Mouse (Mus musculus): Measurements from ENCODE around the gene Stk32c.

The Stk32c gene

DNA sequence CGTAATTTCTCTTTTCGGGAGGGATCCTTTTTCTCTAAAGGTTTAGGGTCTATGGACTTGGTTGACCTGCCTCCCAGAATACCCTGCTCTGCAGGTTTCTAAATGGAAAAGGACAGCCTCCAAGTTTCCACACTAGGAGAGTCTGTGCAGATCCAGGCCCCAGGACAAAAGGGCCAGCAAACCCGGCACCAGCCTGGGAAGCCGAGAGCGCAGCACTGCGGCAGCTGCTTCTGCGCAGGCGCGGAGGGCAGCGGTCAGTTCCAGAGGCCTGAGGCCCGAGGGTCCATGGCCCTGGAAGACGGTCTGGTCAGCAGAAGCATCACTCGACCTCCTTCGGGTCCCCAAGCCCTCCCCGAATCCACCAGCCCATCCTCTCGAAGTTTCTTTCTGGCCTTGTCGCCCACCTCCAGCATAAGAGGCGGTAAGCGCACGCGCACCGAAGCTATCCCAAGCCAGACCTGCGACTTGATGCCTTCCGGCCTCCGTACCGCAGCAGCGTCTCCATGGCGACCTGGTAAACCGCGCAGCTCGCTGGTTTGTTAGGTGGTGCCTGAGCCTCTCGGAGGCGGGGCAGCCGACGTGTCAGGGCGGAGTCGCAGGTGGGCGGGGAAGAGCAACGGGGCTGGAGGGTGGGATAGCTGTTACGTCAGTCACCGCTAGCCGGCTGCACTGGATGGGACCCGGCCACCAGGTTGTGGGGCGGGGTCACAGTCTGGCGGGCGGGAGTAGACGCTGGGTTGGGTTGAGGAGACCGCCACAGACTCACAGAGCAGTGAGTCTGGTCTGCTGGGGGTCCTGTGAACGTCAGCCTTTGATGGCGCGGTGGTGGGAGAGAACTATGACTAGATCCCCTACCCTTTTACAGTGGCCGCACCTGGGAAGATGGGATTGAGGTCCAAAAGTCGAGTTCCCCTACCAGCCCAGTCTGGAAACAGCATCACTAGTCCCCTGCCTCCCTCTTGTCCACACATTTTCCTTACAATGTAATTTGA, at the start of gene Stk32c, which contains the start of gene Lrrc27:
Gene Stk32c, minus strand, starts transcription at position 554 of the 992 bp plus-strand sequence.
Gene Lrrc27, plus strand, starts transcription at position 235 of the 992 bp plus-strand sequence.
- DNase-seq (ENCODE audit: low read depth, low spot score) = peak; percentile 98

DNA sequence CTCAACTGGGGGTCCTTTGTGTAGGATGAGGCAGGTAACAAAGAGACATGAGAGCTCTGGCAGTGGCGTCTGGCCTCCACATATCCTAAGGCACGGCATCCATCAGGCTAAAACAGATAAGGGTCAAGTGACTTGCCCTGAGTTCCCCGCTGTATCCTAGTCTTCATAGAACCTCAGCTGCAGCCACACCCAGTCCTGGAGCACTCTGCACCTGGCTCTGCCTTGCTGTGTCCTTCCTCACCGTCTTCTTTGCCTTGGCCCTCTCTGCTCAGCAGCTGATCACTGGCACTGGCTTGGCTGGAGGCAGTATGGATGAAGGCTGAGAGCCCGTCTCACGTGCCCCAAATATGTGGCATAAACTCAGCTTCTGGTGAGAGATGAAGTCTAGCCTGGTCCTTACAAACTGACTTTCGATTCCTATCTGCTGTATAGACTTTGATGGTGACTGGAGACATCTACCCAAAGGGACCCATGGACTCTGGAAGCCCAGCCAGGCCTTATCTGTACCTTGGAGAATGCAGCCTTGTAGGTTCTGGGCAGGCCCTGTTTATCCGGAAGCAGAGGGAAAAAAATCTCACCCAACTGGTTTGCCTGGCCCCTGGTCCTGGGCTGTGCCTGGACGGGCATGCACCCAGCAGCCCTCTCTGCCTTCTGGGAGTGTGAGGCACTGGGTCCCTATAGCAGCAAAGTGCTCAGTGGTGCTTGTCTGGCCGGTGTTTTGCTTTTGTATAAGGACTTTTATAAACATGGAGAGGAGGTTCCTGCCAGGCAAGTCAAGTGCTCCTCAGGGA, 44.8 kb upstream of the Stk32c start:
- no peak for DNase-seq (ENCODE audit: low read depth, low spot score)

- DNase-seq (ENCODE audit: low read depth, low spot score) = no peak
These were observed 41.5 kb upstream of the Stk32c start for GRCm38 (mm10) chr7:139254626-139255025.

- DNase-seq (ENCODE audit: low read depth, low spot score) = no peak
These were observed 40.4 kb upstream of the Stk32c start for GRCm38 (mm10) chr7:139253462-139253861.

GRCm38 (mm10) chr7:139252986-139253385, 39.9 kb upstream of the Stk32c start:
- no peak for DNase-seq (ENCODE audit: low read depth, low spot score)

DNA sequence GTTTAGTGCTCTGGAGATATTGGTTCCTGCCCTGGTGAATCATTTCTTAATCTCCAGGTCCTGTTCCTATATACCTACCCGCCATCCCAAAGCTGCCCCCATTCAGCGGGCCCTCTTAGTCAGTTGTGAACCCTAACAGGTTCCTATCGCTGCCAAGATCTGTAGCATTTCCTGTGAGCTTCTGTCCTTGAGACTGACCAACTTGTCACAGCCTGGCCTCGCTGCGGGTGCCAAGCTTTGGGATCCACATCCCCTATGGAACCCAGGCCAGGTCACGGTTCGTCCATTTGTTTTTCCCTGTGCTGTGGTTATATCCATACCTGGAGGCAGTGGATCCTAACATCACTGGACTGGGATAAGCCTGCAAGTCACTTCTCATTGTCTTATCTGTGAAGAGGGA, 39.5 kb upstream of the Stk32c start:
- DNase-seq (ENCODE audit: low read depth, low spot score) = no peak

GRCm38 (mm10) chr7:139251881-139252301, 38.8 kb upstream of the Stk32c start:
- DNase-seq (ENCODE audit: low read depth, low spot score) = no peak

DNA sequence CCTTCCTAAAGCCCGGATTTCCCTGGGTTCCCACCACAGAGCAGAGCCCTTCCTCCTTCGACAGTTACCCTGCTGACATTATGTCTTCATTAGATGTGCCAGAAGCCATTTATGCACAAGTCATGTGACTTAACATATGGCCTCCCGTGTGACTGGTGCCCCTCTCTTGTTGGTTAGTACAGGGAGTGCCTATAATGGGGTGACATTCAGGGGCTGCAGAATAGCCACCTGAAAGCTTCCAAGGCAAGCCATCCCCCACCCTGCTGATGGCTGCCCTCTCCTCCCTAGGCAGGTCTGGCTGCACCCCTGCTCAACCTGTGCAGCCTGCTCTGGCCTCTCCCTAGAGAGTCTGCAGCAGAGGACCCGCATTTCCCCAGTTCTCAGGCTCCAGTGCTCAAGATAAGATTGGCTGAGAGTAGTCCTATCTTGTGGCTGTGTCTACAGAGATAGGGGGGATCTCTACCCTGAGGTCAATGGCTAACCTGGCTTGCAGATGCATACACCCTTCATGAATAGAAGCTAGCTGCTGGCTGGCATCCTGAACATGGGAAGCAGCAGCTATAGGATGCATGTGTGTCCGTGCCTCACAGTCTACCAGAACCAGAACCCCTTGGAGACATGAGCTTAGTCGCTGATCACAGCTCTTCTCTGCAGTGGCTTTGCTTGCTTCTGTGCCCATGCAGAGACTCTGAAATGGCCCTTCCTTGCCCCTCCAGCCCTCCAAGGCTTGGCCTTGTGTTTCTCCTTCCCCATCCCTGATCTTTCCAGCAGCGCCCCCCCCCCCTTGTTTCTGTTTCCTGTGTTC, 36.5 kb upstream of the Stk32c start:
- DNase-seq (ENCODE audit: low read depth, low spot score) = no peak

- no peak for DNase-seq (ENCODE audit: low read depth, low spot score)
These were observed 35.7 kb upstream of the Stk32c start for GRCm38 (mm10) chr7:139248615-139249405.

GRCm38 (mm10) chr7:139247881-139248614, 34.9 kb upstream of the Stk32c start, which contains the start of gene Pwwp2b:
TSS of gene Pwwp2b (plus strand) at chr7:139248482.
- peak; percentile 57 for DNase-seq (ENCODE audit: low read depth, low spot score)

- DNase-seq (ENCODE audit: low read depth, low spot score) = no peak
These were observed 34.1 kb upstream of the Stk32c start for GRCm38 (mm10) chr7:139246931-139247880.

- no peak for DNase-seq (ENCODE audit: low read depth, low spot score)
These were observed 33.0 kb upstream of the Stk32c start for GRCm38 (mm10) chr7:139246086-139246485.

DNA sequence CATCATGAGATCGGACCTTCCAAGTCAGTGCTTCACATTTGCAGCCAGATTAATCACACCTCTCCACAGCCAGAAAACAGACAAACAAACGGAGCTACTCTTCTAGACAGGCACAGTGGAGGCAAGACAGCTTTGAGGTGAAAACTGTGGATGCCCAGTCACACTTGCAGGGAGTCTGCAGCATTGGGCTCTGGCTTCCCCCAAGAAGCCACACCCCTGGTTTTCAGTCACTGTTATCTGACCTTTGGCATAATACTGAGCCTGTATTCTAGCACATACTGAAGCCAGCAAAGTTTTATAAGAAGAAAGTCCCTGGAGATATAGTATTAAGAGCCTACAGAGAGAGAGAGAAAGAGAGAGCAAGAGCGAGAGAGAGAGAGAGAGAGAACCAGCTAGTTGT, 26.3 kb upstream of the Stk32c start:
- no peak for DNase-seq (ENCODE audit: low read depth, low spot score)

- no peak for DNase-seq (ENCODE audit: low read depth, low spot score)
These were observed 22.7 kb upstream of the Stk32c start for GRCm38 (mm10) chr7:139235651-139236358.

- DNase-seq (ENCODE audit: low read depth, low spot score) = no peak
These were observed 21.5 kb upstream of the Stk32c start for GRCm38 (mm10) chr7:139234426-139235188.

- DNase-seq (ENCODE audit: low read depth, low spot score) = peak; percentile 65
These were observed 20.6 kb upstream of the Stk32c start for GRCm38 (mm10) chr7:139233714-139234113.

GRCm38 (mm10) chr7:139230241-139230640, 17.1 kb upstream of the Stk32c start:
- DNase-seq (ENCODE audit: low read depth, low spot score) = no peak
